Comparison of ENCODE assay signal across 22 mouse cellular contexts in genomic region chr10:79495886-79496285, GRCm38 (mm10). TPM values are rescaled to one million over a fixed set of nuclear protein-coding genes. Genes with fewer than 3 reads are reported as not detected.
A peak's percentile ranks its signal among the peaks of the same experiment; 100 is the strongest.
DNase-seq lines count a peak whose midpoint lies in the region; ATAC-seq and TF ChIP-seq lines count a peak whose summit lies in the region.
"Had no signal": no experiment of that assay in that cellular context is flagged by ENCODE, and none has a peak within 500 bp of the region (broad histone marks: within the 10 kb centered on the region; RNA-seq: fewer than 3 reads in every experiment).

No protein-coding gene starts in this region.

- peaks cover 32% of the 10 kb centered on the region for H3K9me3 ChIP-seq in ES-Bruce4 (replicated peaks; ENCODE audit: control insufficient read depth, insufficient read depth, low read length, poor library complexity, severe bottlenecking)
- no peaks in the 10 kb centered on the region for H3K9me3 ChIP-seq in hindbrain, embryonic 14.5 days (ENCODE audit: control insufficient read depth, low read length)
- H3K9me3 ChIP-seq: embryonic facial prominence, embryonic 12.5 days; forebrain, embryonic 15.5 days; hindbrain, embryonic 13.5 days had no signal

- no peak overlapping the region for H3K4me2 ChIP-seq in hindbrain, embryonic 14.5 days (replicated peaks)
- H3K4me2 ChIP-seq: embryonic facial prominence, embryonic 12.5 days; forebrain, embryonic 15.5 days; hindbrain, embryonic 13.5 days had no signal

- TF ChIP-seq EP300 in ES-Bruce4 (IDR thresholded peaks at IDR 0.05; ENCODE audit: insufficient read depth, low read depth, low read length) = no peak

- no peaks in the 10 kb centered on the region for H3K4me1 ChIP-seq in ES-Bruce4 (ENCODE audit: control insufficient read depth, insufficient read depth, low read length)
- H3K4me1 ChIP-seq in hindbrain, embryonic 14.5 days (replicated peaks; ENCODE audit: control insufficient read depth, insufficient read depth, low read length) = no peaks in the 10 kb centered on the region
- H3K4me1 ChIP-seq: embryonic facial prominence, embryonic 12.5 days; forebrain, embryonic 15.5 days; heart, embryonic 10.5 days; hindbrain, embryonic 13.5 days had no signal

- no peak overlapping the region for H3K9ac ChIP-seq in ES-Bruce4 (ENCODE audit: low read depth, poor library complexity, severe bottlenecking)
- H3K9ac ChIP-seq in hindbrain, embryonic 14.5 days = no peak overlapping the region
- H3K9ac ChIP-seq: embryonic facial prominence, embryonic 12.5 days; forebrain, embryonic 15.5 days; hindbrain, embryonic 13.5 days had no signal

- 55% methylated on average over 3 of the region's 3 CpGs for WGBS in hindbrain, embryonic 14.5 days

- H3K27ac ChIP-seq in ES-Bruce4 (ENCODE audit: insufficient read depth, low read length) = peak overlapping the region; percentile 30; the same call in 1 of the 2 replicates
- no peak overlapping the region for H3K27ac ChIP-seq in hindbrain, embryonic 14.5 days
- H3K27ac ChIP-seq: embryonic facial prominence, embryonic 12.5 days; forebrain, embryonic 15.5 days; heart, embryonic 10.5 days; hindbrain, embryonic 13.5 days had no signal

- H3K4me3 ChIP-seq in ES-Bruce4 (ENCODE audit: low read depth, low read length) = no peak overlapping the region
- H3K4me3 ChIP-seq in hindbrain, embryonic 14.5 days (replicated peaks; ENCODE audit: low read length) = no peak overlapping the region
- H3K4me3 ChIP-seq: embryonic facial prominence, embryonic 12.5 days; forebrain, embryonic 15.5 days; heart, embryonic 10.5 days; hindbrain, embryonic 13.5 days had no signal

- H3K27me3 ChIP-seq in ES-Bruce4 (ENCODE audit: control insufficient read depth, insufficient read depth, low read length, poor library complexity, severe bottlenecking) = no peaks in the 10 kb centered on the region
- no peaks in the 10 kb centered on the region for H3K27me3 ChIP-seq in hindbrain, embryonic 14.5 days (ENCODE audit: control insufficient read depth, insufficient read depth, low read length)
- H3K27me3 ChIP-seq: embryonic facial prominence, embryonic 12.5 days; forebrain, embryonic 15.5 days; hindbrain, embryonic 13.5 days had no signal

- no peaks in the 10 kb centered on the region for H3K36me3 ChIP-seq in ES-Bruce4 (ENCODE audit: control insufficient read depth, insufficient read depth, low read length, poor library complexity, severe bottlenecking)
- H3K36me3 ChIP-seq in hindbrain, embryonic 14.5 days (replicated peaks; ENCODE audit: control insufficient read depth, insufficient read depth) = no peaks in the 10 kb centered on the region
- H3K36me3 ChIP-seq: embryonic facial prominence, embryonic 12.5 days; forebrain, embryonic 15.5 days; heart, embryonic 10.5 days; hindbrain, embryonic 13.5 days had no signal

- DNase-seq in ES-CJ7 (ENCODE audit: low read depth, low spot score) = peak; percentile 60
- peak; percentile 56 for DNase-seq in kidney, adult 9 months
- DNase-seq in kidney, postnatal 36 days = peak; percentile 23 to 34
- DNase-seq in hindbrain, embryonic 14.5 days (ENCODE audit: low spot score) = no peak
- no peak for DNase-seq in cerebellum, adult 9-10 months
- DNase-seq: adrenal gland, adult 2 months; adrenal gland, postnatal 25 days; cerebellum, adult 2 months; cerebellum, postnatal 14 days; embryo, embryonic 11 days; gastrocnemius, postnatal 10 days; heart, adult 18-20 months; heart, postnatal 10 days had no signal

- no peak for ATAC-seq in hindbrain, embryonic 14.5 days (ENCODE audit: low FRiP score)
- ATAC-seq in inflammation-experienced regulatory T-cells, adult 6 months = no peak
- ATAC-seq: forebrain, embryonic 15.5 days; Patski had no signal

- no peak for TF ChIP-seq CTCF in ES-Bruce4 (IDR thresholded peaks at IDR 0.05; ENCODE audit: low read depth, low read length)

- TF ChIP-seq POLR2A in ES-Bruce4 (IDR thresholded peaks at IDR 0.05; ENCODE audit: insufficient read depth, low read length) = no peak

RNA-seq across cellular contexts. Expression of gene Vmn2r83, which starts 27.4 kb away (rescaled TPM):
- not detected in 2 replicates for polyA plus RNA-seq in ES-Bruce4 (2011; ENCODE audit: insufficient read depth, insufficient read length, low read depth, missing spikeins)
- polyA plus RNA-seq in hindbrain, embryonic 14.5 days (2014; fragmentation: Nextera tagmentation; extraction: Ambion mirVana) = not detected in 2 replicates
- polyA plus RNA-seq in inflammation-experienced regulatory T-cells, adult 6 months (2017; shearing (Covaris generic)) = not detected
- polyA plus RNA-seq: adrenal gland, adult 2 months; cerebellum, adult 2 months; embryonic facial prominence, embryonic 12.5 days; forebrain, embryonic 11.5 days; forebrain, embryonic 15.5 days; heart, embryonic 10.5 days; heart, embryonic 14.5 days; hindbrain, embryonic 13.5 days; Patski had no signal

RNA-seq across cellular contexts. Expression of gene Plpp2, which starts 37.7 kb away (rescaled TPM):
- 16.6 and 16.7 TPM in 2 replicates for polyA plus RNA-seq in ES-Bruce4 (2011; ENCODE audit: insufficient read depth, insufficient read length, low read depth, missing spikeins)
- 15.5 and 21.4 TPM in 2 replicates for polyA plus RNA-seq in hindbrain, embryonic 14.5 days (2014; fragmentation: Nextera tagmentation; extraction: Ambion mirVana)
- 1 to 10 TPM; 2.4 to 5.8 (median 2.9) TPM for polyA plus RNA-seq in inflammation-experienced regulatory T-cells, adult 6 months (2017; shearing (Covaris generic))

RNA-seq across cellular contexts. Expression of gene Mier2, which starts 59.1 kb away (rescaled TPM):
- 40.1 and 55.7 TPM in 2 replicates for polyA plus RNA-seq in ES-Bruce4 (2011; ENCODE audit: insufficient read depth, insufficient read length, low read depth, missing spikeins)
- 53.1 and 53.5 TPM in 2 replicates for polyA plus RNA-seq in hindbrain, embryonic 14.5 days (2014; fragmentation: Nextera tagmentation; extraction: Ambion mirVana)
- polyA plus RNA-seq in inflammation-experienced regulatory T-cells, adult 6 months (2017; shearing (Covaris generic)) = 10 to 100 TPM; 11.6 to 15.0 (median 13.1) TPM

Comparison
In these comparisons a context has a peak if more than half of its experiments do, and no peak if none do; other contexts are left out.
1. DNase-seq: peak in ES-CJ7 (single experiment), kidney, adult 9 months (single experiment) and kidney, postnatal 36 days (2 of 2); none in hindbrain, embryonic 14.5 days (single experiment) and cerebellum, adult 9-10 months (single experiment).